Mouse (Mus musculus) heart, embryonic 16.5 days (tissue): ENCODE results near the gene Cntnap1. TPM values are rescaled to one million over a fixed set of nuclear protein-coding genes. Genes with fewer than 3 reads are reported as not detected.

ENCODE experiments used
- ATAC-seq: fragments of 200-750 bp; cut with Nextera tagmentation; replicated peaks from 2 replicates; pipeline ENCODE4 v1.8.0; 2017; ENCODE audit warnings: moderate number of reproducible peaks; ENCODE audit not compliant: insufficient read depth, low FRiP score; ENCODE audit errors: extremely low read depth
- H3K27ac ChIP-seq: fragments of 300-500 bp; sonication (generic); 2 replicates; pipeline ENCODE4 v1.5.1; 2014; ENCODE audit warnings: mild to moderate bottlenecking, low read length, control low read depth, moderate library complexity
- H3K27me3 ChIP-seq: fragments of 300-500 bp; sonication (generic); 2 replicates; pipeline ENCODE4 v1.6.1; 2014; ENCODE audit warnings: low read length, mixed read lengths; ENCODE audit not compliant: control insufficient read depth, insufficient read depth
- H3K36me3 ChIP-seq: fragments of 300-500 bp; sonication (generic); 2 replicates; pipeline ENCODE4 v1.6.1; 2014; ENCODE audit not compliant: control insufficient read depth, insufficient read depth
- H3K4me1 ChIP-seq: fragments of 300-500 bp; sonication (generic); 2 replicates; pipeline ENCODE4 v1.6.1; 2014; ENCODE audit warnings: low read length, mixed read lengths; ENCODE audit not compliant: control insufficient read depth, insufficient read depth
- H3K4me2 ChIP-seq: fragments of 300-500 bp; sonication (generic); 2 replicates; pipeline ENCODE4 v1.6.1; 2014; ENCODE audit warnings: low read depth, mild to moderate bottlenecking, control low read depth, low read length
- H3K4me3 ChIP-seq: fragments of 300-500 bp; sonication (generic); 2 replicates; pipeline ENCODE4 v1.5.1; 2014; ENCODE audit warnings: mild to moderate bottlenecking, control low read depth, low read length
- H3K9ac ChIP-seq: fragments of 300-500 bp; sonication (generic); 2 replicates; pipeline ENCODE4 v1.6.1; 2014; ENCODE audit warnings: low read length, control low read depth
- H3K9me3 ChIP-seq: fragments of 300-500 bp; sonication (generic); replicated peaks from 2 replicates; pipeline ENCODE4 v1.6.1; 2016; ENCODE audit warnings: low read length; ENCODE audit not compliant: control insufficient read depth
- WGBS: fragments of 180-500 bp; shearing (Covaris S2); extraction: QIAGEN DNeasy Blood & Tissue Kit; methylation state at CpG from one replicate; pipeline ENCODE4 v1.1.7; 2014; 5-methylcytosine and 5-hydroxymethylcytosine counted together
- polyA plus RNA-seq: library from polyadenylated mRNA; unstranded; fragments of >200 nt; fragmentation: Nextera tagmentation; extraction: Ambion mirVana; gene quantifications from 2 replicates; pipeline ENCODE4 v1.2.1, GENCODE M21; 2015

Gene Cntnap1
- polyA plus RNA-seq, 1 experiment from 2014 or later, result 1.0 TPM

- H3K9ac ChIP-seq, result no peak overlapping the region
- no peak overlapping the region for H3K27ac ChIP-seq
- no peaks in the 10 kb centered on the region for H3K9me3 ChIP-seq
- WGBS, result 39% methylated on average over 10 of the region's 10 CpGs
- no peaks in the 10 kb centered on the region for H3K27me3 ChIP-seq
- peaks cover 11% of the 10 kb centered on the region for H3K4me1 ChIP-seq
- H3K4me3 ChIP-seq, result no peak overlapping the region
- no peak for ATAC-seq
- no peaks in the 10 kb centered on the region for H3K36me3 ChIP-seq
- H3K4me2 ChIP-seq, result no peak overlapping the region
Measured at GRCm38 (mm10) chr11:101146377-101146776, 23.9 kb upstream of the Cntnap1 start.

- H3K27ac ChIP-seq, result peak overlapping the region; percentile 55; the same call in 1 of the 2 replicates
- H3K27me3 ChIP-seq, result no peaks in the 10 kb centered on the region
- no peaks in the 10 kb centered on the region for H3K9me3 ChIP-seq
- WGBS, result 70% methylated on average over 10 of the region's 10 CpGs
- no peak overlapping the region for H3K4me2 ChIP-seq
- peaks cover 10% of the 10 kb centered on the region for H3K4me1 ChIP-seq
- H3K4me3 ChIP-seq, result no peak overlapping the region
- no peak for ATAC-seq
- H3K36me3 ChIP-seq, result no peaks in the 10 kb centered on the region
- H3K9ac ChIP-seq, result no peak overlapping the region
Measured at GRCm38 (mm10) chr11:101148751-101149150, 21.6 kb upstream of the Cntnap1 start.

GRCm38 (mm10) chr11:101149178-101150105 lies 20.9 kb upstream of the Cntnap1 start:
- 47% methylated on average over 9 of the region's 9 CpGs for WGBS
- Histone ChIP-seq H3K27ac (peak overlapping the region; percentile 55), H3K4me1 (peaks cover 6% of the 10 kb centered on the region; the same call in 1 of the 2 replicates), H3K4me3 (no peak overlapping the region), H3K9me3 (no peaks in the 10 kb centered on the region), H3K36me3 (no peaks in the 10 kb centered on the region), H3K9ac (peak overlapping the region; percentile 18; the same call in 1 of the 2 replicates), H3K4me2 (no peak overlapping the region), H3K27me3 (no peaks in the 10 kb centered on the region)
- ATAC-seq, result no peak

- ATAC-seq, result no peak
- 53% methylated on average over 2 of the region's 2 CpGs for WGBS
- peaks cover 11% of the 10 kb centered on the region; the same call in 1 of the 2 replicates for H3K4me1 ChIP-seq
- H3K27me3 ChIP-seq, result no peaks in the 10 kb centered on the region
- no peak overlapping the region for H3K27ac ChIP-seq
- no peaks in the 10 kb centered on the region for H3K36me3 ChIP-seq
- no peak overlapping the region for H3K4me2 ChIP-seq
- no peak overlapping the region for H3K4me3 ChIP-seq
- H3K9me3 ChIP-seq, result no peaks in the 10 kb centered on the region
- H3K9ac ChIP-seq, result no peak overlapping the region
Measured at GRCm38 (mm10) chr11:101151063-101151462, 19.3 kb upstream of the Cntnap1 start.

- Histone ChIP-seq H3K9me3 (no peaks in the 10 kb centered on the region), H3K4me3 (no peak overlapping the region), H3K27me3 (no peaks in the 10 kb centered on the region), H3K36me3 (no peaks in the 10 kb centered on the region), H3K4me1 (peaks cover 13% of the 10 kb centered on the region; the same call in 1 of the 2 replicates), H3K9ac (no peak overlapping the region), H3K27ac (no peak overlapping the region), H3K4me2 (no peak overlapping the region)
- ATAC-seq, result no peak
- 82% methylated on average over 1 of the region's 1 CpGs for WGBS
Measured at GRCm38 (mm10) chr11:101152825-101153224, 17.5 kb upstream of the Cntnap1 start.

GRCm38 (mm10) chr11:101154648-101155047 lies 15.7 kb upstream of the Cntnap1 start:
- no peak overlapping the region for H3K4me2 ChIP-seq
- no peak overlapping the region for H3K4me3 ChIP-seq
- H3K9ac ChIP-seq, result no peak overlapping the region
- ATAC-seq, result no peak
- H3K27ac ChIP-seq, result no peak overlapping the region
- H3K4me1 ChIP-seq, result peaks cover 6% of the 10 kb centered on the region; the same call in 1 of the 2 replicates
- H3K27me3 ChIP-seq, result no peaks in the 10 kb centered on the region
- H3K9me3 ChIP-seq, result no peaks in the 10 kb centered on the region
- H3K36me3 ChIP-seq, result no peaks in the 10 kb centered on the region

- no peak overlapping the region; the same call in 1 of the 2 replicates for H3K9ac ChIP-seq
- WGBS, result 70% methylated on average over 6 of the region's 6 CpGs
Measured at GRCm38 (mm10) chr11:101155151-101155550, 15.2 kb upstream of the Cntnap1 start.

GRCm38 (mm10) chr11:101155728-101156371 lies 14.5 kb upstream of the Cntnap1 start, which contains the start of gene Tubg2:
Tubg2 (plus strand) TSS chr11:101155907.
- WGBS, result 3% methylated on average over 36 of the region's 36 CpGs

More at GRCm38 (mm10) chr11:101155151-101155550, 15.2 kb upstream of the Cntnap1 start:
- Histone ChIP-seq H3K4me2 (peak overlapping the region; percentile 93; the same call in 1 of the 2 replicates), H3K36me3 (no peaks in the 10 kb centered on the region), H3K27me3 (no peaks in the 10 kb centered on the region), H3K9me3 (no peaks in the 10 kb centered on the region), H3K27ac (no peak overlapping the region), H3K4me3 (no peak overlapping the region), H3K4me1 (peaks cover 6% of the 10 kb centered on the region; the same call in 1 of the 2 replicates)
- ATAC-seq, result no peak

More at GRCm38 (mm10) chr11:101155728-101156371, 14.5 kb upstream of the Cntnap1 start, which contains the start of gene Tubg2:
- peak; percentile 74 for ATAC-seq
- H3K9me3 ChIP-seq, result no peaks in the 10 kb centered on the region
- peak within 1 kb of the TSS; percentile 76 for H3K9ac ChIP-seq
- H3K4me2 ChIP-seq, result peak within 1 kb of the TSS; percentile 93
- H3K36me3 ChIP-seq, result no peaks in the 10 kb centered on the region
- H3K4me3 ChIP-seq, result peak within 1 kb of the TSS; percentile 57
- H3K4me1 ChIP-seq, result peaks cover 6% of the 10 kb centered on the region; the same call in 1 of the 2 replicates
- peak within 1 kb of the TSS; percentile 39; the same call in 1 of the 2 replicates for H3K27ac ChIP-seq
- no peaks in the 10 kb centered on the region for H3K27me3 ChIP-seq
